Mouse (Mus musculus) limb, embryonic 15.5 days (tissue): ENCODE measurements at regions not wholly inside any gene's neighbourhood (a gene's known extent, or its start where the extent isn't known, plus 50 kb on each side); places are given as distances from the start of the nearest gene placed in this dataset.

Source experiments
- ATAC-seq: fragments of 200-750 bp; cut with Nextera tagmentation; 2 replicates; pipeline ENCODE4 v1.8.0; 2017; ENCODE audit warnings: low read depth, moderate TSS enrichment; ENCODE audit not compliant: insufficient number of reproducible peaks, low FRiP score, low TSS enrichment
- H3K27ac ChIP-seq: fragments of 300-500 bp; sonication (generic); 2 replicates; pipeline ENCODE4 v1.5.1; 2015; ENCODE audit warnings: moderate library complexity, mild to moderate bottlenecking, inconsistent platforms
- H3K27me3 ChIP-seq: fragments of 300-500 bp; sonication (generic); 2 replicates; pipeline ENCODE4 v1.6.1; 2015; ENCODE audit warnings: inconsistent platforms
- H3K36me3 ChIP-seq: fragments of 300-500 bp; sonication (generic); 2 replicates; pipeline ENCODE4 v1.6.1; 2015; ENCODE audit warnings: inconsistent platforms
- H3K4me1 ChIP-seq: fragments of 300-500 bp; sonication (generic); 2 replicates; pipeline ENCODE4 v1.6.1; 2015; ENCODE audit warnings: inconsistent platforms
- H3K4me2 ChIP-seq: fragments of 300-500 bp; sonication (generic); 2 replicates; pipeline ENCODE4 v1.6.1; 2015; ENCODE audit warnings: mild to moderate bottlenecking, inconsistent platforms
- H3K4me3 ChIP-seq: fragments of 300-500 bp; sonication (generic); 2 replicates; pipeline ENCODE4 v1.5.1; 2015; ENCODE audit warnings: mild to moderate bottlenecking, inconsistent platforms
- H3K9ac ChIP-seq: fragments of 300-500 bp; sonication (generic); 2 replicates; pipeline ENCODE4 v1.6.1; 2015; ENCODE audit warnings: inconsistent platforms
- H3K9me3 ChIP-seq: fragments of 300-500 bp; sonication (generic); 2 replicates; pipeline ENCODE4 v1.6.1; 2016; ENCODE audit warnings: inconsistent platforms
- WGBS: fragments of 180-500 bp; shearing (Covaris S2); methylation state at CpG from one replicate; pipeline ENCODE4 v1.1.7; 2015; 5-methylcytosine and 5-hydroxymethylcytosine counted together

DNA sequence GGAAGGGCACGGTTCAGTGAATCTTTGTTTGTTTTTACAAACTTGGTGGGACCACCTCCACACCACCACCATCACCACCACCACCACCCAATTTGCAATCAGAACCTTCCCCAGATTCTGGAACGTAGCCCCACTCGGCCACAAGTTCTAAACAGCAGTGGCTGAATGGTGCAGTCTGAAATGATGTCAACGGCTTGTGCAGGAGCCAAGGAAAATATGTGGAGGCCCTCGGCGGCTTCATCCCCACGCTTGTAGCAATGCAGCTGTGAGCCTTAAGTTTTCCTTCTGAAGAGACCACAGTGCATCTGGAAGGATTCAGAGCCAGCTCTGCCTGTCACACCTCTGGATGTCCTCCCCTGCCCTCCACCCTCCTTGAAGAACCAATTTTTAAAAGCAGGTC, 493.4 kb downstream of the Ccdc171 start:
- Histone ChIP-seq H3K36me3 (no peaks in the 10 kb centered on the region), H3K27me3 (no peaks in the 10 kb centered on the region), H3K4me2 (no peak overlapping the region), H3K27ac (peak overlapping the region; percentile 69), H3K9me3 (no peaks in the 10 kb centered on the region), H3K4me3 (no peak overlapping the region), H3K9ac (no peak overlapping the region), H3K4me1 (peaks cover 50% of the 10 kb centered on the region)
- ATAC-seq, result peak; percentile 35; the same call in 1 of the 2 replicates
- 36% methylated on average over 7 of the region's 7 CpGs for WGBS

DNA sequence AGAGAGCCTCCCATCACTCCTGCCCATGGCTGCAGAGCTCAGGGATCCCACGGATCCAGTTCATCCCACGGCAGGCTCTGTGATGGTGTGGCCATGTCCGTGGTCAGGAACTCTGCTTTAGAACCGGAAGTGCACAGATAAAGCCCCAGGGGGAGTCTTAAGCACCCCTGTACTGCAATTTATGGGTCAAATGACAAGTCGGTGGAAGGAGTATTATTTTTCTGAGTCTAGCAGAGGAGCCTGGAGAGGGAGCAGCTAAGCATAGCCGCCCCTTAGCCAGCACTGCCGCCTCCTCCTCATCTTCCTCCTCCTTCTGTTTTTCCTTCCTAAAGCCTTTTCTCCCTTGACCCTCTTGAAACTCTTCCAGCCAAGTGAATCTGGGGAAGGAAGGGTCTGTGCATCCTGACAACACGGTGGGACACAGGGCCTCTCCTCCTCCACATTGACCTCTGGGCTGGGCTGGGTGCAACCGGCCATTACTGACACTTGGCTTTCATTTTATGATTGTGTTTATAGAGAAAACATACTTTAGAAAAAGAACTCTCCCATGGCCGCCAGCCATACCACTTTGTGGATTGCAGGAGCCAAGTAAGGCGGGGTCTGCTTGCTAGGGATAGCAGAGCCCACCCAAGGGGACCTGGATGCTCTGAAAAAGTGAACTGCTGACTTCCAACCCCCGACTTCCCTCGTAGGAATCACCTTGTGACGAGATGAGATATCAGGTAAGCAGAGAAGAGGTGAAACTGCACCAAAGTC, 494.3 kb downstream of the Ccdc171 start:
- Histone ChIP-seq H3K4me1 (peaks cover 50% of the 10 kb centered on the region), H3K27me3 (no peaks in the 10 kb centered on the region), H3K4me2 (no peak overlapping the region; the same call in 1 of the 2 replicates), H3K27ac (peak overlapping the region; percentile 69), H3K9me3 (no peaks in the 10 kb centered on the region), H3K9ac (no peak overlapping the region), H3K36me3 (no peaks in the 10 kb centered on the region), H3K4me3 (no peak overlapping the region)
- ATAC-seq, result no peak
- 56% methylated on average over 14 of the region's 14 CpGs for WGBS

DNA sequence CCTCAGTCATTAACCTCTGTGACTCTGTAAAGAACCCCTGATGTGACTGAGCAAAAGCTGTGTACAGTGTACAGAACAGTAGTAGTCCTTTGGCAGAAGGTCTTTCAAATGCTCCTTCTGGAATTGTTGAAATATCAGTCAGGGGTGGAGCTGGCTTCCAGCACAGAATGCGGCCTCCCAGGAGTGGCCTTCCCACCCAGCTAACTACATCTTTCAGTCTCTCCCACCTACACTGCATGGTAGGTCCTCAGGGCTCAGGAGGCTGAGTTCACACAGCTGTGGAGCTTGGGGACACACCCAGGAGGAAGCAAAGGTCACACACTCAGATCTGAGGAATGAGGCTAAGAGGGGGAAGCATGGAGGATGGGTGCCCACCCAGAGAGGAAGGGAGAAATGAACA, 495.3 kb downstream of the Ccdc171 start:
- WGBS, result 79% methylated on average over 1 of the region's 1 CpGs
- Histone ChIP-seq H3K4me3 (no peak overlapping the region), H3K4me2 (no peak overlapping the region), H3K36me3 (no peaks in the 10 kb centered on the region), H3K4me1 (peaks cover 46% of the 10 kb centered on the region), H3K27me3 (no peaks in the 10 kb centered on the region), H3K9ac (no peak overlapping the region), H3K9me3 (no peaks in the 10 kb centered on the region), H3K27ac (no peak overlapping the region)
- no peak for ATAC-seq

DNA sequence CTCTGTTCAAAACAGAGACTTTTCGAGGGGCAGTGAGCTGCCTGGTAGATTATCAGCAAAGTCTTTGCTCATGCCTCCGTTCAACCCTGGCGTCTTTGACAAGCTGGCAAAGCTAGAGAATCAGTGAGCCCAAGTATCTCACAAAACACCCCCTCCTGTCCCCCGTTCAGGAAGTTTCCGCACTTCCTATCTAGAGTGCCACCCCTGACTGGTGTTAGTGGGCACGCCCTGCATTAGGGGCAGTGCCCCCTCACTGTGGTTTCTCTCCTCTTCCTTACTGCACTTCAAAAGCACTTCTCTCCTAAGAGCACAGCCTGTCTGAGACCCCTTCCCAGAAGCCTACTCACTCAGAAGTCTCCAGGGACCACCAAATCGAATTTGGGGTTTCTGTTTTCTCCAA, 497.0 kb downstream of the Ccdc171 start:
- no peaks in the 10 kb centered on the region for H3K27me3 ChIP-seq
- WGBS, result 87% methylated on average over 7 of the region's 7 CpGs
- no peak overlapping the region for H3K27ac ChIP-seq
- no peak for ATAC-seq
- no peaks in the 10 kb centered on the region for H3K36me3 ChIP-seq
- no peak overlapping the region for H3K9ac ChIP-seq
- H3K4me2 ChIP-seq, result no peak overlapping the region
- peaks cover 33% of the 10 kb centered on the region for H3K4me1 ChIP-seq
- no peaks in the 10 kb centered on the region for H3K9me3 ChIP-seq
- H3K4me3 ChIP-seq, result no peak overlapping the region

DNA sequence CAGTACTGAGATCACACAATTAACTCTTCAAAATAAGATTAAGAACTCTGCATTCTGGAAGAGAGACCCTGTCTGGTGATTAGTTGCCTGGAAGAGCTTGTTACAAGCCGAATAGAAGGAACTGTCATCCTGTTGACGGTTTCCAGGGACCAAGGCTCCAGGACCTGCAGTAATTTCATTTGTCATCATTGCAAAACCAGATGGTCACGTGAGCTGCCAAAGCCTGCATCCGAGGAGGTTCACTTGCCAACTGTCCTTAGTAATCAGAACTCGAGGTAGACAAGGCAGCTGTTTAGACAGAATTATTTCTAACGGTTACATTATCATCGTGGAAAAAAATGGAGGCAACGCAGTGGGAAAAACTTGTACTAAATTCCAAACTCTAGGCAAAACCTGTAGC, 500.8 kb downstream of the Ccdc171 start:
- Histone ChIP-seq H3K9ac (no peak overlapping the region), H3K4me3 (no peak overlapping the region), H3K36me3 (no peaks in the 10 kb centered on the region), H3K4me2 (no peak overlapping the region), H3K27ac (no peak overlapping the region), H3K4me1 (no peaks in the 10 kb centered on the region; the same call in 1 of the 2 replicates), H3K27me3 (no peaks in the 10 kb centered on the region), H3K9me3 (no peaks in the 10 kb centered on the region)
- no peak for ATAC-seq
- 47% methylated on average over 8 of the region's 8 CpGs for WGBS

DNA sequence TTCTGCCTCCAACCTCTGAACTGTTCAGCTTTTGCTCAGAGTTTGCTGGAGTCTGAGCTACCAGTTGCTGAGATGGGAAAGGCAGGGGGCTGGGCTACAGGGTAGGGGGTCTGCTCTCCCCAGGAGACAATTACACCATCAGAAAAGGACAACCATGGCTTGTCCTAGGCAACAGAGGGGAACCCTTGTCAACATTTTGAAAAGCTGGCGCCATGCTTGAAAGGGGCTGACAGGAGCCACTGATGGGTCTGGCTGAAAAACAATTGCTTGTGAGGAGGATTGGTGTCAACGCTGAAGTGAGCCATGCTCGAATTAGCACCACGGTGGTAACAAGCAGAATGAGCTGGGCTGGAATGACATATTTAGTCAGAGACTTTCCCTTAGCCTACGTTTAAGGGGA, 502.8 kb downstream of the Ccdc171 start:
- no peak overlapping the region for H3K4me3 ChIP-seq
- H3K27ac ChIP-seq, result no peak overlapping the region
- H3K9me3 ChIP-seq, result no peaks in the 10 kb centered on the region
- no peak overlapping the region for H3K4me2 ChIP-seq
- no peaks in the 10 kb centered on the region for H3K27me3 ChIP-seq
- ATAC-seq, result no peak
- H3K4me1 ChIP-seq, result peaks cover 5% of the 10 kb centered on the region
- no peak overlapping the region for H3K9ac ChIP-seq
- WGBS, result 39% methylated on average over 5 of the region's 5 CpGs
- no peaks in the 10 kb centered on the region for H3K36me3 ChIP-seq

DNA sequence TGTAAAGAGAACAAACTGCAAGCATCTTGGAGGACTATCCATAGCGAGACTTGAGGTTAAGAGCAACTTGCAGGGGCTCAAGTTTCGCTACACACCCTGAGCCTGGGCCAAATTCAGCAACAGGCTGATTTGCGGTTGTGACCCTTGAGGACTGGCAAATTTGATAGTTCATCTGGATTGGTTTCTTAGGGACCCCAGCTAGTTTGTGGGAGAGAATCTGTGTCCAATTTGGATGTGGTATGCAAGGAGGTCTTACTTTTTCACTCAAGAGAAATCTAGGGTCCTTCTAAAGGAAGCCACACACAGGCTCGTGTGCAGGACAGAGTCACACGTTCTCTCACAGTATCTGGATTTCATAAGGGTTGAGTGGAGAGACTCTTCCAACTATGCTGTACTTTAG, 505.6 kb downstream of the Ccdc171 start:
- WGBS, result 56% methylated on average over 5 of the region's 5 CpGs

DNA sequence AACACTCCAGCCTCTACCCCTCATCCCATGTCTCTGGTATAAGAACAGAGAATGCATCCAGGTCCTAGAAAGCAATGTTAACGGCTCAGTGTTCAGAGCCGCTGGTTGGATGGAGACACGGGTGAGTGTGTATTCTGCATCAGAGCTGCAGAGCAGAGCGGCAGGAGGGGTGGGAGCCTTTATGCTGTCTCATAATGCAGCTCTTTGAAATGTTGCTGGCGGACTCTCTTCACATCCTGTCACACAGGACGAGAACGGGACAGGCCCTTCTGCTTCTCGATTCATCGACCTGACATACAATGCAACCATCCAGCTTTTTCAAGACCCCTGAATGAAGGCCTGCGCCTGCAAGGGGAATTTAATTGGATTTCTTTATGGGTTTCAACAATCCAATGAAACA, 507.2 kb downstream of the Ccdc171 start:
- Histone ChIP-seq H3K9me3 (no peaks in the 10 kb centered on the region), H3K36me3 (no peaks in the 10 kb centered on the region), H3K4me2 (no peak overlapping the region), H3K4me3 (no peak overlapping the region), H3K27ac (no peak overlapping the region), H3K9ac (no peak overlapping the region), H3K27me3 (no peaks in the 10 kb centered on the region), H3K4me1 (peaks cover 9% of the 10 kb centered on the region)
- ATAC-seq, result no peak
- 50% methylated on average over 10 of the region's 10 CpGs for WGBS

More for the DNA sequence above, 505.6 kb downstream of the Ccdc171 start:
- Histone ChIP-seq H3K4me2 (no peak overlapping the region), H3K27me3 (no peaks in the 10 kb centered on the region), H3K36me3 (no peaks in the 10 kb centered on the region), H3K9me3 (no peaks in the 10 kb centered on the region), H3K9ac (no peak overlapping the region), H3K27ac (no peak overlapping the region), H3K4me3 (no peak overlapping the region), H3K4me1 (peaks cover 5% of the 10 kb centered on the region)
- ATAC-seq, result no peak

DNA sequence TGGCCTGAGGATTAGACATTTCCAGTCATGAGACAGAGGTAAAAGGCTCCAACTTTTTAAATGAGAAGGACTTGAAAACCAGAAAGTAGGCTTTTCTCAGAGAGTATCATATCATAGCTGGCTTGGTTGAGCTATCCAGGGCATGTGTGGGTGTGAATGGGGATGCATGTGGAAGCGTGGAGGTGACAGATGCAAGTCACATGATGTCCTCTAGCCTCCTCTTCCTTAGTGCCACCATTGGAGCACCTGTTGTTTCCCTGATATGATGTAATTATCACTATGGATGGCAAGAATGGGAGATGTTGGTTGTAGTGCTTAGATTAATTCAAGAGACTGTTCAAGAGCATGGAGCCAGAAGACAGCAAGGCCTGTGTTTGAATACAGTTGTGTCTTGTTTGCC, 510.0 kb downstream of the Ccdc171 start:
- no peak overlapping the region for H3K4me3 ChIP-seq
- ATAC-seq, result no peak
- no peak overlapping the region for H3K9ac ChIP-seq
- no peaks in the 10 kb centered on the region for H3K36me3 ChIP-seq
- H3K27ac ChIP-seq, result no peak overlapping the region
- no peaks in the 10 kb centered on the region for H3K27me3 ChIP-seq
- H3K4me2 ChIP-seq, result no peak overlapping the region
- 96% methylated on average over 1 of the region's 1 CpGs for WGBS
- peaks cover 9% of the 10 kb centered on the region for H3K4me1 ChIP-seq
- no peaks in the 10 kb centered on the region for H3K9me3 ChIP-seq

DNA sequence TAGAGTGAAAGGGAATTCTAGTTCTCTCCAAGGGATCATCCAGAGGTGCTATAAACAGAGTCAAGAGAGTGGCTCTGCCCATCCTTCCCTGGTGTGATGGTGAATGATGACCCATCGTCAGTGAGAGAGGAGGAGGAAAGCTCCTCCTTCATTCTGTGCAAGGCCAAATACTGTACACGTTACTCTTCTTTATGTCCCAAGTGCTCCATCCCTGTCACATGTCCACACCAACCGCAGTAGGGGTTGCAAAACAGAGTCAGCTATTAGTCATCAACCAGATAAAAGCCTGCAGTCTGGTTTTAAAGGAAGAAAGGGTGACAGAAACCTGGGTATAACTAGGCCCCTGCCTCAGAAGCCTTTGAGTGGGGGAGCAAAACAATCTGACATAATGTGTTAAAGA, 512.2 kb downstream of the Ccdc171 start:
- Histone ChIP-seq H3K27ac (0 out of 2 replicates have a peak overlapping the region, but pooled peaks have one; percentile 3), H3K36me3 (no peaks in the 10 kb centered on the region), H3K4me3 (no peak overlapping the region), H3K4me1 (peaks cover 5% of the 10 kb centered on the region; the same call in 1 of the 2 replicates), H3K9me3 (no peaks in the 10 kb centered on the region), H3K4me2 (no peak overlapping the region), H3K9ac (no peak overlapping the region), H3K27me3 (no peaks in the 10 kb centered on the region)
- 52% methylated on average over 3 of the region's 3 CpGs for WGBS
- no peak for ATAC-seq

DNA sequence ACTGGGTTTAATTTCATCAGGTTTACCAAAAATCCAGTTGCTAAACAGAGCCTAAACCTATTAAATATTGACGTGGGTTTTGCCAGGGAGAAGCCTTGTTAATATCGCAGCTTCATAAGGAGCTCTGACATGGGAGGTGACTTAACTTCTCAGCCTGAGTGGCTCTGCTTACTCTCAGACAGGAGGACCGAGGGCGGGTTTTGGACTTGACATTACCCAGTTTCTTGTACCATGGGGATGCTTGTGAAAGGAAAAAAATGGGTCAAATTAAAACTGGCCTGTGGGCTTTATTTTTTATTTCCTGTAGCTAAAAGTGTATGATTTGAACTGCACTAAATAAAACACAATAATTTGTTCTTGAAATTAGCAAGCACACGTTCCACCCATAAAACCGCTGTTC, 524.9 kb downstream of the Ccdc171 start:
- H3K27ac ChIP-seq, result no peak overlapping the region
- ATAC-seq, result no peak
- no peak overlapping the region for H3K9ac ChIP-seq
- H3K4me3 ChIP-seq, result no peak overlapping the region
- H3K36me3 ChIP-seq, result no peaks in the 10 kb centered on the region
- H3K27me3 ChIP-seq, result no peaks in the 10 kb centered on the region
- peaks cover 2% of the 10 kb centered on the region; the same call in 1 of the 2 replicates for H3K4me1 ChIP-seq
- no peaks in the 10 kb centered on the region for H3K9me3 ChIP-seq
- 38% methylated on average over 6 of the region's 6 CpGs for WGBS
- H3K4me2 ChIP-seq, result no peak overlapping the region

DNA sequence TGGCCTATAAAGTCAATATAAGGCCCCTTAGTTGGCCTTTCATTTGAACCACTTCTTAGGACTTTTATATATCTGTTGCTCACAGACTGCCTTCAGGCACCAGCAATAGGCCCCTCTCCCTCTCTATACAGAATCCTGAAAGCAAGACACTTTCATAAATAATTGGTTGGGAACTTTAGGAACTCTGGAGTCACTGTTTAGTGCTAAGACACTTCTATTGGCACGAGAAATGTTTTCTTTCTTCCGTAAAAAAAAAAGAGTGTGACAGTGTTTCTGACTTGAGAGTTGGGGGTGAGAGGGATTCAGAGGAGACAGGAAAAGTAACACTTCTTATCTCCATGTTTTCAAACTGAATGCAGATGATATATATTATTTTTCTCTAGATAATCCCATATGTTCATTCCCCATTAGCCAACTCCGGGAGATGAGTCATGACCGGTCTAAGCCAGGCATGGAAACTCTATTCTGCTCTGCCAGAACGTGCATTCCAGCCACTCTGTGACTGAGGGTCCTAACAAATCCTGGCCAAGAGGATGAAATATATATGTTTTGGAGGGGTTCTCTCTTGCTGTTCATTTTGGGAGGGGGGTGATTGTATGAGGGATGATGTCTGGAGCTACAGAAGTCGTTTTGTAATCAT, 531.6 kb downstream of the Ccdc171 start:
- no peak overlapping the region for H3K27ac ChIP-seq
- no peak overlapping the region for H3K4me3 ChIP-seq
- no peak for ATAC-seq
- no peaks in the 10 kb centered on the region for H3K36me3 ChIP-seq
- no peaks in the 10 kb centered on the region for H3K27me3 ChIP-seq
- no peaks in the 10 kb centered on the region for H3K9me3 ChIP-seq
- H3K4me1 ChIP-seq, result peaks cover 3% of the 10 kb centered on the region; the same call in 1 of the 2 replicates
- WGBS, result 64% methylated on average over 6 of the region's 6 CpGs
- H3K9ac ChIP-seq, result no peak overlapping the region
- H3K4me2 ChIP-seq, result no peak overlapping the region
